Mouse (Mus musculus) B cell, adult 62 days (primary cell): ENCODE measurements around the gene Olfr299. TPM values are rescaled to one million over a fixed set of nuclear protein-coding genes. Genes with fewer than 3 reads are reported as not detected.

Experiments used
- total RNA-seq: library from RNA; stranded (reverse); gene quantifications from 4 replicates; pipeline ENCODE4 v1.2.4, GENCODE M21; 2023

Olfr299 gene
- not detected in 4 replicates for total RNA-seq

GRCm38 (mm10) chr7:86459621-86460020, at the start of gene Olfr299:
Gene Olfr299, plus strand, starts transcription at chr7:86459921.

GRCm38 (mm10) chr7:86492384-86492783, 32.7 kb downstream of the Olfr299 start, which contains the start of gene Olfr298:
Gene Olfr298, minus strand, starts transcription at chr7:86492484.

Other genes starting within 250 kb of the Olfr299 start
- gene Vmn2r76, start 213.6 kb upstream of the Olfr299 start, total RNA-seq, result not detected in 4 replicates
- not detected in 4 replicates for gene Olfr310, start 182.7 kb upstream of the Olfr299 start, total RNA-seq
- not detected in 4 replicates for gene Olfr309, start 146.2 kb upstream of the Olfr299 start, total RNA-seq
- not detected in 4 replicates for gene Olfr308, start 134.3 kb upstream of the Olfr299 start, total RNA-seq
- gene Olfr307, start 122.3 kb upstream of the Olfr299 start, total RNA-seq, result not detected in 4 replicates
- gene Olfr305, start 93.0 kb upstream of the Olfr299 start, total RNA-seq, result not detected in 4 replicates
- gene Olfr304, start 73.3 kb upstream of the Olfr299 start, total RNA-seq, result not detected in 4 replicates
- gene Olfr303, start 62.1 kb upstream of the Olfr299 start, total RNA-seq, result not detected in 4 replicates
- gene Olfr301, start 56.1 kb upstream of the Olfr299 start, total RNA-seq, result not detected in 4 replicates
- gene Olfr298, start 32.6 kb downstream of the Olfr299 start, total RNA-seq, result not detected in 4 replicates
- gene Olfr297, start 60.0 kb downstream of the Olfr299 start, total RNA-seq, result not detected in 4 replicates
- not detected in 4 replicates for gene Olfr295, start 123.9 kb downstream of the Olfr299 start, total RNA-seq
- gene Olfr294, start 156.7 kb downstream of the Olfr299 start, total RNA-seq, result not detected in 4 replicates
- not detected in 4 replicates for gene Olfr293, start 189.1 kb downstream of the Olfr299 start, total RNA-seq
- not detected in 4 replicates for gene Olfr292, start 228.4 kb downstream of the Olfr299 start, total RNA-seq